Mouse (Mus musculus) ES-E14 (cell line): ENCODE measurements around the gene Tmem14c.

Source experiments
- CHD2 ChIP-seq: IDR thresholded peaks from 2 replicates; pipeline ENCODE4 v1.6.1; 2014; ENCODE audit warnings: mild to moderate bottlenecking, low read depth, low read length, inconsistent platforms
- HCFC1 ChIP-seq: IDR thresholded peaks from 2 replicates; pipeline ENCODE4 v1.6.1; 2012; ENCODE audit warnings: low read length, inconsistent platforms, borderline replicate concordance; ENCODE audit not compliant: insufficient read depth
- MAFK ChIP-seq: IDR thresholded peaks from 2 replicates; pipeline ENCODE4 v1.6.1; 2014; ENCODE audit warnings: mild to moderate bottlenecking, low read depth, low read length, inconsistent platforms; ENCODE audit not compliant: insufficient read depth
- ZC3H11A ChIP-seq: IDR thresholded peaks from 2 replicates; pipeline ENCODE4 v1.6.1; 2012; ENCODE audit warnings: low read depth, mild to moderate bottlenecking, inconsistent platforms, low read length, borderline replicate concordance

DNA sequence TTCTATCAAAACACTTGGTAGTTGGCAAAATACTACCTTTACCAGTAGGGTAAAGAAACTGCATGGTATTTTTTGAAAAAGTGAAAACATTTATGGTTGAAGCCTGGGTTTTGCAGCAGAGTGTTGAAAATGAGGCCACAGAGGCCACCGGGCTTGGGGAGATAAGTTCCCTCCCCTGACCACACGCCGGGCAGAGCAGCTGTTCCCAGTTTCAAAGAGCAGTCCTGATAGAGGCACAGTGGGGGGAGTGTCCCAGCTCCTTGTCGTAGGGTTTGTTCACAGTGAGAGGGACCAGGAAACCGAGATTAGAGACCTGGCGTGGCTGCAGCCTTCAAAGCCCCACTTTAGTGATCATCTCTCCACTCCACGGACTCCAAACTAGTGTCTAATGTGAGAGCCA, 4.4 kb downstream of the Tmem14c start:
- no peak for TF ChIP-seq CHD2
- TF ChIP-seq MAFK: no peak
- no peak for TF ChIP-seq HCFC1
- TF ChIP-seq ZC3H11A: no peak
